Mouse (Mus musculus): ENCODE data around the gene Parp9. TPM values are rescaled to one million over a fixed set of nuclear protein-coding genes. Genes with fewer than 3 reads are reported as not detected.
"Not testable (repeated sequence)": the region's sequence is repeated elsewhere in the genome, so short reads cannot be mapped to it uniquely, and the experiment has no call there.

Parp9 gene
- polyA plus RNA-seq (2014; fragmentation: Nextera tagmentation; extraction: Ambion mirVana), result 3.7 and 4.2 TPM in 2 replicates

- Histone ChIP-seq H3K4me3 (ENCODE audit: low read depth, low read length) (peak within 1 kb of the TSS; percentile 59), H3K36me3 (ENCODE audit: control insufficient read depth, insufficient read depth, low read length) (no peaks in the 10 kb centered on the region), H3K27ac (replicated peaks; ENCODE audit: low read depth, low read length) (no peak within 1 kb of the TSS), H3K27me3 (ENCODE audit: control insufficient read depth, insufficient read depth, low read length) (no peaks in the 10 kb centered on the region), H3K9me3 (ENCODE audit: control insufficient read depth, low read length) (no peaks in the 10 kb centered on the region), H3K4me1 (ENCODE audit: control insufficient read depth, insufficient read depth, low read length) (no peaks in the 10 kb centered on the region), H3K9ac (ENCODE audit: low read length) (peak within 1 kb of the TSS; percentile 71), H3K4me2 (ENCODE audit: low read depth, severe bottlenecking) (peak within 1 kb of the TSS; percentile 80)
- ATAC-seq (ENCODE audit: insufficient number of reproducible peaks, low FRiP score, low TSS enrichment, low read depth) (no peak), DNase-seq (ENCODE audit: low spot score) (peak; percentile 69)
- WGBS, result 1% methylated on average over 52 of the region's 52 CpGs
Measured at GRCm38 (mm10) chr16:35938211-35939151, at the start of gene Parp9, which contains the start of gene Dtx3l. Gene Parp9 (plus strand): TSS chr16:35938470. Gene Dtx3l (minus strand): TSS chr16:35939151.

DNA sequence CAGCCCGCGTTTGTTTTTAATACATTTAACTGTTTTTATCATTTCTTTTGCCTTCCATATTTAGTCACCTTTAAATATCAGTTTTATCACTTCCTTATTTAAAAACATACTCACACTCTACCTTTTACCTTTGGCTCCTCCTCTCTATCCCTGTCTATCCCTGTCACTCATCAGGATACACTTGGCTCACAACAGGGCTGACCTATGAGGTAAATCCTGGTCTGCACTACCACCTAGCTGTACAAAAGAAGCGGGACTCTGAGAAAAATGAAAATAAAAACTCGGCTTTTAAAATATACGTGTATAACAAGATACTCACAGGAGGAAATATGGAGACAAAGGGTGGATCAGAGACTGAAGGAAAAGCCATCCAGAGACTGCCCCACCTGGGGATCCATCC is 49.4 kb upstream of the Parp9 start:
- Histone ChIP-seq H3K4me2 (ENCODE audit: low read depth, severe bottlenecking) (no peak overlapping the region), H3K9ac (ENCODE audit: low read length) (no peak overlapping the region), H3K27ac (replicated peaks; ENCODE audit: low read depth, low read length) (no peak overlapping the region), H3K4me1 (ENCODE audit: control insufficient read depth, insufficient read depth, low read length) (no peaks in the 10 kb centered on the region), H3K9me3 (ENCODE audit: control insufficient read depth, low read length) (no peaks in the 10 kb centered on the region), H3K36me3 (ENCODE audit: control insufficient read depth, insufficient read depth, low read length) (no peaks in the 10 kb centered on the region), H3K27me3 (ENCODE audit: control insufficient read depth, insufficient read depth, low read length) (no peaks in the 10 kb centered on the region), H3K4me3 (ENCODE audit: low read depth, low read length) (no peak overlapping the region)
- WGBS, result 93% methylated on average over 5 of the region's 5 CpGs
- ATAC-seq (ENCODE audit: insufficient number of reproducible peaks, low FRiP score, low TSS enrichment, low read depth) (no peak), DNase-seq (ENCODE audit: low spot score) (no peak)

- DNase-seq (ENCODE audit: low spot score) (no peak), ATAC-seq (ENCODE audit: insufficient number of reproducible peaks, low FRiP score, low TSS enrichment, low read depth) (no peak)
- H3K9me3 ChIP-seq (ENCODE audit: control insufficient read depth, low read length), result no peaks in the 10 kb centered on the region
- H3K4me1 ChIP-seq (ENCODE audit: control insufficient read depth, insufficient read depth, low read length), result no peaks in the 10 kb centered on the region
- H3K4me2 ChIP-seq (ENCODE audit: low read depth, severe bottlenecking), result no peak overlapping the region
- H3K27ac ChIP-seq (replicated peaks; ENCODE audit: low read depth, low read length), result no peak overlapping the region
- no peak overlapping the region for H3K9ac ChIP-seq (ENCODE audit: low read length)
- no peak overlapping the region for H3K4me3 ChIP-seq (ENCODE audit: low read depth, low read length)
- WGBS, result 76% methylated on average over 3 of the region's 3 CpGs
- H3K27me3 ChIP-seq (ENCODE audit: control insufficient read depth, insufficient read depth, low read length), result no peaks in the 10 kb centered on the region
- H3K36me3 ChIP-seq (ENCODE audit: control insufficient read depth, insufficient read depth, low read length), result no peaks in the 10 kb centered on the region
Measured at GRCm38 (mm10) chr16:35890645-35891044, 47.6 kb upstream of the Parp9 start.

DNA sequence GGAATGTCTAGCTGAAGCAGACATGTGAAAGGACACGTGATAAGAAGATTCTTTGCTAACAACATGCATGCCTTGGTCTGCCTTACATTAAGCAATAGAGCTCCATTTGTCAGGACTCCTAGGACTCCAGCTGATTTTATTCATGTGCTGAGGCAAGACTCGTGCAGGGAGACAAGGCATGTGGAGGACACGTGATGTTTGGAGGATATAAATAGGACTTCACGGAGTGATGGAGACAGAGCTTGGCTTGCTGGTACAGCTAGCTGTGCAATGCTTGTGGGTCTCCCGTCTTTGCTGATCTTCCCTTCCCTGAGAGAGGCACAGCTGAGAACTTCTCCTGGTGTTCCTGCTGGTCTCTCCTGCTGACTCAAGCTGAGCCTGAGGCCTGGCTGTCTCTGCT is 46.7 kb upstream of the Parp9 start:
- not testable (repeated sequence) for H3K27me3 ChIP-seq (ENCODE audit: control insufficient read depth, insufficient read depth, low read length); H3K4me1 ChIP-seq (ENCODE audit: control insufficient read depth, insufficient read depth, low read length); H3K4me3 ChIP-seq (ENCODE audit: low read depth, low read length); ATAC-seq (ENCODE audit: insufficient number of reproducible peaks, low FRiP score, low TSS enrichment, low read depth); H3K27ac ChIP-seq (replicated peaks; ENCODE audit: low read depth, low read length); H3K36me3 ChIP-seq (ENCODE audit: control insufficient read depth, insufficient read depth, low read length); H3K4me2 ChIP-seq (ENCODE audit: low read depth, severe bottlenecking); H3K9me3 ChIP-seq (ENCODE audit: control insufficient read depth, low read length); H3K9ac ChIP-seq (ENCODE audit: low read length); DNase-seq (ENCODE audit: low spot score)
- 78% methylated on average over 5 of the region's 5 CpGs for WGBS

- ATAC-seq (ENCODE audit: insufficient number of reproducible peaks, low FRiP score, low TSS enrichment, low read depth), result no peak
- DNase-seq (ENCODE audit: low spot score), result no peak
- Histone ChIP-seq H3K27ac (replicated peaks; ENCODE audit: low read depth, low read length) (no peak overlapping the region), H3K4me3 (ENCODE audit: low read depth, low read length) (no peak overlapping the region), H3K4me2 (ENCODE audit: low read depth, severe bottlenecking) (no peak overlapping the region), H3K27me3 (ENCODE audit: control insufficient read depth, insufficient read depth, low read length) (no peaks in the 10 kb centered on the region), H3K4me1 (ENCODE audit: control insufficient read depth, insufficient read depth, low read length) (no peaks in the 10 kb centered on the region), H3K36me3 (ENCODE audit: control insufficient read depth, insufficient read depth, low read length) (no peaks in the 10 kb centered on the region), H3K9ac (ENCODE audit: low read length) (no peak overlapping the region), H3K9me3 (ENCODE audit: control insufficient read depth, low read length) (no peaks in the 10 kb centered on the region)
- 59% methylated on average over 6 of the region's 6 CpGs for WGBS
Measured at GRCm38 (mm10) chr16:35894997-35895396, 43.3 kb upstream of the Parp9 start.

DNA sequence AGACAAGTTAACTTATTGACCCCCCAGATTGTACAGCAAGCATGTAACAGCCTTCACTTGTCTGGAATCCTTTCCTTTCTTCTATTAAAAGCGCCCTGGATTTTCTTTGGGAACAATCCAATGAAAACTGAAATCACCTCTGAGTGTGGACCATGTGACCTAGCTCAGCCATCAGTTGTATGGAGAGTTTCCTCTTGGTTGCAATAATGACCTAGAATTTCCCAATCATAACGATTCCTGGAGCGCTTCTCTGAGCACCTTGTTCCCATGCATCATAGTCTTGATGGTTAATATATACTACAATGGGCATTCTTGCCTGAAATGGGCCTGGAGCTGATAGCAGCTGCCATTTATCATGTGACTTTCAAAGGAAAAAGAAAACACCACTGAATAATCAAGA is 37.7 kb upstream of the Parp9 start:
- no peak overlapping the region for H3K27ac ChIP-seq (replicated peaks; ENCODE audit: low read depth, low read length)
- no peak overlapping the region for H3K4me3 ChIP-seq (ENCODE audit: low read depth, low read length)
- ATAC-seq (ENCODE audit: insufficient number of reproducible peaks, low FRiP score, low TSS enrichment, low read depth), result no peak
- no peak overlapping the region for H3K9ac ChIP-seq (ENCODE audit: low read length)
- H3K36me3 ChIP-seq (ENCODE audit: control insufficient read depth, insufficient read depth, low read length), result no peaks in the 10 kb centered on the region
- DNase-seq (ENCODE audit: low spot score), result no peak
- H3K9me3 ChIP-seq (ENCODE audit: control insufficient read depth, low read length), result no peaks in the 10 kb centered on the region
- 90% methylated on average over 3 of the region's 3 CpGs for WGBS
- H3K4me2 ChIP-seq (ENCODE audit: low read depth, severe bottlenecking), result no peak overlapping the region
- no peaks in the 10 kb centered on the region for H3K4me1 ChIP-seq (ENCODE audit: control insufficient read depth, insufficient read depth, low read length)
- H3K27me3 ChIP-seq (ENCODE audit: control insufficient read depth, insufficient read depth, low read length), result no peaks in the 10 kb centered on the region

DNA sequence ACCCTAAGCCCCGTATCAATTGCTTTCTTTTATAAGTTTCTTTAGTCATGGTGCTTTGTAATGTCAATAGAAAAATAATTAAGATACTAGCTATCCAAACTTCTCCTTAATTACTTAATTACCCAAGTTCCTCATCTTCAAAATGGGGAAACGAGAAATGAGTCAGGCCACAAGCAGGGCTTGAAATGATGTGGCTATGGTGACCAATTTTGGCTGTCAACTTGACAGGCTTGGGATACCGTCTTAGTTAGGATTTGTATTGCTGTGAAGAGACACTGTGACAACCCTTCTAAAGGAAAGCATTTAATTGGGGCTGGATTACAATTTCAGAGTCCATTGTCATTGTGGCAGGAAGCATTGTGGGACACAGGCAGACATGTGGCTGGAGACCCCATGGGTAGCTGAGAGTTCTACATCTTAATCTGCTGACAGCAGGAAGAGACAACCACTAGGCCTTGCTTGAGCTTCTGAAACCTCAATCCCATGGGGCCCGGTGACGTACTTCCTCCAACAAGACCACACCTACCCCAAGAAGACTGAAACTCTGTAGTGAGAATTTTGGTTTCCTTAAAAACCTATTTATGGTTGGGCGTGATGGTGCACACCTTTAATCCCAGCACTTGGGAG is 35.1 kb upstream of the Parp9 start:
- Histone ChIP-seq H3K4me2 (ENCODE audit: low read depth, severe bottlenecking) (no peak overlapping the region), H3K9ac (ENCODE audit: low read length) (no peak overlapping the region), H3K4me3 (ENCODE audit: low read depth, low read length) (no peak overlapping the region), H3K27ac (replicated peaks; ENCODE audit: low read depth, low read length) (no peak overlapping the region), H3K27me3 (ENCODE audit: control insufficient read depth, insufficient read depth, low read length) (no peaks in the 10 kb centered on the region), H3K36me3 (ENCODE audit: control insufficient read depth, insufficient read depth, low read length) (no peaks in the 10 kb centered on the region), H3K9me3 (ENCODE audit: control insufficient read depth, low read length) (no peaks in the 10 kb centered on the region), H3K4me1 (ENCODE audit: control insufficient read depth, insufficient read depth, low read length) (no peaks in the 10 kb centered on the region)
- 91% methylated on average over 6 of the region's 6 CpGs for WGBS
- DNase-seq (ENCODE audit: low spot score) (no peak), ATAC-seq (ENCODE audit: insufficient number of reproducible peaks, low FRiP score, low TSS enrichment, low read depth) (no peak)

GRCm38 (mm10) chr16:35904121-35904736 is 34.0 kb upstream of the Parp9 start:
- Histone ChIP-seq H3K4me2 (ENCODE audit: low read depth, severe bottlenecking) (no peak overlapping the region), H3K27me3 (ENCODE audit: control insufficient read depth, insufficient read depth, low read length) (no peaks in the 10 kb centered on the region), H3K36me3 (ENCODE audit: control insufficient read depth, insufficient read depth, low read length) (no peaks in the 10 kb centered on the region), H3K27ac (replicated peaks; ENCODE audit: low read depth, low read length) (no peak overlapping the region), H3K4me3 (ENCODE audit: low read depth, low read length) (no peak overlapping the region), H3K4me1 (ENCODE audit: control insufficient read depth, insufficient read depth, low read length) (no peaks in the 10 kb centered on the region), H3K9ac (ENCODE audit: low read length) (no peak overlapping the region), H3K9me3 (ENCODE audit: control insufficient read depth, low read length) (no peaks in the 10 kb centered on the region)
- no peak for ATAC-seq (ENCODE audit: insufficient number of reproducible peaks, low FRiP score, low TSS enrichment, low read depth)
- DNase-seq (ENCODE audit: low spot score), result no peak
- 74% methylated on average over 4 of the region's 4 CpGs for WGBS

Measured in limb, embryonic 11.5 days (tissue).